Mouse (Mus musculus) activated CD4-positive, CD25-positive, alpha-beta regulatory T cell, adult 4 months (primary cell): Measurements from ENCODE around the gene Ip6k2. TPM values are rescaled to one million over a fixed set of nuclear protein-coding genes. Genes with fewer than 3 reads are reported as not detected.

ENCODE experiments used
- ATAC-seq: one replicate; pipeline ENCODE4 v1.8.0; 2017
- polyA plus RNA-seq, 2 experiments: library from polyadenylated mRNA; unstranded; fragments of 100-300 nt; shearing (Covaris generic); gene quantifications; one replicate each; pipeline ENCODE4 v1.2.1; 2017

Ip6k2 gene
- polyA plus RNA-seq: 10 to 100 TPM; 13.2 to 15.8 TPM

GRCm38 (mm10) chr9:108783548-108784463 lies at the start of gene Ip6k2:
Ip6k2 (plus strand) TSS chr9:108783796.
- peak; percentile 91 for ATAC-seq

GRCm38 (mm10) chr9:108734626-108735025 lies 49.0 kb upstream of the Ip6k2 start:
- no peak for ATAC-seq

GRCm38 (mm10) chr9:108739239-108739638 lies 44.4 kb upstream of the Ip6k2 start:
- ATAC-seq: no peak

GRCm38 (mm10) chr9:108740062-108740461 lies 43.5 kb upstream of the Ip6k2 start:
- ATAC-seq: no peak

GRCm38 (mm10) chr9:108742048-108742447 lies 41.5 kb upstream of the Ip6k2 start:
- no peak for ATAC-seq

- no peak for ATAC-seq
Observed at GRCm38 (mm10) chr9:108746876-108747499, 36.6 kb upstream of the Ip6k2 start.

- no peak for ATAC-seq
Observed at GRCm38 (mm10) chr9:108747694-108748093, 35.9 kb upstream of the Ip6k2 start.

- ATAC-seq: no peak
Observed at GRCm38 (mm10) chr9:108748600-108749183, 34.9 kb upstream of the Ip6k2 start.

GRCm38 (mm10) chr9:108750616-108751015 lies 33.0 kb upstream of the Ip6k2 start:
- ATAC-seq: no peak

- no peak for ATAC-seq
Observed at GRCm38 (mm10) chr9:108752142-108752920, 31.3 kb upstream of the Ip6k2 start.

- no peak for ATAC-seq
Observed at GRCm38 (mm10) chr9:108753326-108753725, 30.3 kb upstream of the Ip6k2 start.

- ATAC-seq: no peak
Observed at GRCm38 (mm10) chr9:108753976-108754375, 29.6 kb upstream of the Ip6k2 start.

GRCm38 (mm10) chr9:108754423-108754822 lies 29.2 kb upstream of the Ip6k2 start:
- no peak for ATAC-seq

GRCm38 (mm10) chr9:108757406-108757805 lies 26.2 kb upstream of the Ip6k2 start:
- no peak for ATAC-seq

GRCm38 (mm10) chr9:108759121-108759520 lies 24.5 kb upstream of the Ip6k2 start:
- ATAC-seq: no peak

GRCm38 (mm10) chr9:108759805-108760204 lies 23.8 kb upstream of the Ip6k2 start:
- ATAC-seq: no peak

- no peak for ATAC-seq
Observed at GRCm38 (mm10) chr9:108761561-108761960, 22.0 kb upstream of the Ip6k2 start.

- ATAC-seq: no peak
Observed at GRCm38 (mm10) chr9:108764971-108765370, 18.6 kb upstream of the Ip6k2 start.

- ATAC-seq: no peak
Observed at GRCm38 (mm10) chr9:108776614-108777013, 7.0 kb upstream of the Ip6k2 start.

- ATAC-seq: no peak
Observed at GRCm38 (mm10) chr9:108777276-108777675, 6.3 kb upstream of the Ip6k2 start.

- no peak for ATAC-seq
Observed at GRCm38 (mm10) chr9:108780959-108781358, 2.6 kb upstream of the Ip6k2 start.

GRCm38 (mm10) chr9:108781891-108782290 lies 1.7 kb upstream of the Ip6k2 start:
- ATAC-seq: no peak
